Comparison of ENCODE assay signal across 9 mouse cellular contexts in the genomic region with DNA sequence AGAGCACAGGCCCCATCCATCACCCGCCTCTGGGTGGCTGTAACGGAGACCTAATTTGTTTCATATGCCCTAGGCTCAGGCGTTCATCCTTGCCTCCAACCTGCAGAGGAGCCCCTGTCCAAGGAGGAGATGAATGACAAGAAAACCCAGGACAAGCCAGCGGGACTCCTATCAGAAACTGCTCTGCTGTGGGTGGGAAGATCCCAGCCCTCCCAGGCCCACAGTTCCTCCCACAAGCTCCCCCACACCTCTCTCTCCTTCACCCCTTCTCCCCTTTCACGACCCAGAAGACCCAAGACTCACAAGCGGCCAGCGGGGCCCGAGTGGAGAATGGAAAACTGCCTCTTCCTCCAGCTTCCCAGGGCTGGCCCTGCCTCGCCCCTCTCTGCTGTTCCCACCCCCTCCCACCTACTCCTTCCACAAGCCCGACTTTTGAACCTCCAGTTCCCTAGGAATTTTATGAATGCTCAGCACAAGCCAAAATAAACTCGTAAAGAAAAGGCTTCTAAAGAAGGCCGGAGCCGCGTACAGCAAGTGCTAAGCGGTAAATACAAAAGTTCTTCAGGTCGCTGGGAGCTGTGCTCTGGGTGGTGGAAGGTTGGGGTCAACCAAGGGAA.
DNase-seq lines count a peak whose midpoint lies in the region; ATAC-seq and TF ChIP-seq lines count a peak whose summit lies in the region.
"Had no signal": no experiment of that assay in that cellular context is flagged by ENCODE, and none has a peak within 500 bp of the region (broad histone marks: within the 10 kb centered on the region; RNA-seq: fewer than 3 reads in every experiment).

No protein-coding gene starts in this region.

- peak; percentile 25; the same call in 1 of the 2 replicates for ATAC-seq in forebrain, embryonic 11.5 days (replicated peaks; ENCODE audit: low FRiP score)
- ATAC-seq in forebrain, embryonic 13.5 days: no peak
- no peak for ATAC-seq in hindbrain, postnatal 0 days
- ATAC-seq in limb, embryonic 12.5 days (ENCODE audit: insufficient number of reproducible peaks, insufficient read depth, low FRiP score, low TSS enrichment, low read depth): peak; percentile 58; the same call in 1 of the 2 replicates

- no peaks in the 10 kb centered on the region; the same call in 1 of the 2 replicates for H3K4me1 ChIP-seq in forebrain, embryonic 11.5 days (replicated peaks; ENCODE audit: control insufficient read depth, insufficient read depth, low read length)
- H3K4me1 ChIP-seq in forebrain, embryonic 13.5 days: peaks cover 22% of the 10 kb centered on the region
- no peaks in the 10 kb centered on the region for H3K4me1 ChIP-seq in hindbrain, postnatal 0 days (ENCODE audit: insufficient read depth, low read length)
- H3K4me1 ChIP-seq in limb, embryonic 12.5 days (replicated peaks): peaks cover 50% of the 10 kb centered on the region

- peaks cover 5% of the 10 kb centered on the region; the same call in 1 of the 2 replicates for H3K27me3 ChIP-seq in forebrain, embryonic 11.5 days (ENCODE audit: control insufficient read depth, insufficient read depth, low read length)
- H3K27me3 ChIP-seq in forebrain, embryonic 13.5 days: peaks cover 77% of the 10 kb centered on the region
- H3K27me3 ChIP-seq in hindbrain, postnatal 0 days (ENCODE audit: insufficient read depth, low read length): no peaks in the 10 kb centered on the region; the same call in 1 of the 2 replicates
- peaks cover 75% of the 10 kb centered on the region for H3K27me3 ChIP-seq in limb, embryonic 12.5 days

- no peak overlapping the region for H3K27ac ChIP-seq in forebrain, embryonic 11.5 days (ENCODE audit: low read depth, low read length)
- no peak overlapping the region for H3K27ac ChIP-seq in forebrain, embryonic 13.5 days
- H3K27ac ChIP-seq in hindbrain, postnatal 0 days: no peak overlapping the region
- peak overlapping the region; percentile 85 for H3K27ac ChIP-seq in limb, embryonic 12.5 days

- no peak overlapping the region for H3K4me2 ChIP-seq in forebrain, embryonic 11.5 days (ENCODE audit: low read depth, low read length, severe bottlenecking)
- H3K4me2 ChIP-seq in forebrain, embryonic 13.5 days: no peak overlapping the region
- no peak overlapping the region for H3K4me2 ChIP-seq in hindbrain, postnatal 0 days (ENCODE audit: low read depth, low read length)
- H3K4me2 ChIP-seq in limb, embryonic 12.5 days: peak overlapping the region; percentile 46

- no peaks in the 10 kb centered on the region for H3K36me3 ChIP-seq in forebrain, embryonic 11.5 days (ENCODE audit: control insufficient read depth, insufficient read depth, low read length)
- H3K36me3 ChIP-seq in forebrain, embryonic 13.5 days (ENCODE audit: poor library complexity, severe bottlenecking): no peaks in the 10 kb centered on the region
- no peaks in the 10 kb centered on the region for H3K36me3 ChIP-seq in hindbrain, postnatal 0 days (ENCODE audit: insufficient read depth, low read length)
- no peaks in the 10 kb centered on the region for H3K36me3 ChIP-seq in limb, embryonic 12.5 days

- no peaks in the 10 kb centered on the region for H3K9me3 ChIP-seq in forebrain, embryonic 11.5 days (ENCODE audit: control insufficient read depth, low read length)
- H3K9me3 ChIP-seq in forebrain, embryonic 13.5 days (replicated peaks): no peaks in the 10 kb centered on the region
- no peaks in the 10 kb centered on the region for H3K9me3 ChIP-seq in hindbrain, postnatal 0 days (ENCODE audit: low read length)
- H3K9me3 ChIP-seq in limb, embryonic 12.5 days: no peaks in the 10 kb centered on the region

- no peak overlapping the region for H3K4me3 ChIP-seq in forebrain, embryonic 11.5 days (ENCODE audit: low read depth, low read length)
- no peak overlapping the region for H3K4me3 ChIP-seq in forebrain, embryonic 13.5 days
- H3K4me3 ChIP-seq in hindbrain, postnatal 0 days (ENCODE audit: low read length): no peak overlapping the region
- peak overlapping the region; percentile 19 for H3K4me3 ChIP-seq in limb, embryonic 12.5 days (replicated peaks)

- no peak for TF ChIP-seq CTCF in hindbrain, postnatal 0 days (IDR thresholded peaks at IDR 0.05; ENCODE audit: low read depth)

- H3K9ac ChIP-seq in forebrain, embryonic 11.5 days (ENCODE audit: low read length): no peak overlapping the region
- H3K9ac ChIP-seq in forebrain, embryonic 13.5 days: no peak overlapping the region
- no peak overlapping the region for H3K9ac ChIP-seq in hindbrain, postnatal 0 days (replicated peaks; ENCODE audit: low read length)
- no peak overlapping the region for H3K9ac ChIP-seq in limb, embryonic 12.5 days (replicated peaks)

- peak; percentile 65 for DNase-seq in forebrain, embryonic 11.5 days (ENCODE audit: low spot score)
- DNase-seq in 3T3-L1 (ENCODE audit: low read depth, low spot score): peak; percentile 9
- peak; percentile 15 for DNase-seq in hindbrain, postnatal 0 days (ENCODE audit: low spot score)
- no peak for DNase-seq in cerebellum, adult 8-10 months
- DNase-seq in adrenal gland, postnatal 10 days: no peak
- no peak for DNase-seq in spleen, postnatal 4 days (ENCODE audit: low spot score in 2 of 2)
- DNase-seq: midbrain, embryonic 14.5 days had no signal

- 34% methylated on average over 16 of the region's 16 CpGs for WGBS in forebrain, embryonic 11.5 days
- 34% methylated on average over 16 of the region's 16 CpGs for WGBS in forebrain, embryonic 13.5 days
- 29% methylated on average over 16 of the region's 16 CpGs for WGBS in hindbrain, postnatal 0 days
- 4% methylated on average over 16 of the region's 16 CpGs for WGBS in limb, embryonic 12.5 days

Comparison
In these comparisons a context has a peak if more than half of its experiments do, and no peak if none do; other contexts are left out.
1. ATAC-seq: peak in forebrain, embryonic 11.5 days (single experiment) and limb, embryonic 12.5 days (single experiment); none in forebrain, embryonic 13.5 days (single experiment) and hindbrain, postnatal 0 days (single experiment).
2. DNase-seq: peak in forebrain, embryonic 11.5 days (single experiment), 3T3-L1 (single experiment) and hindbrain, postnatal 0 days (single experiment); none in cerebellum, adult 8-10 months (single experiment), adrenal gland, postnatal 10 days (single experiment) and spleen, postnatal 4 days (0 of 2).